Mouse (Mus musculus): Measurements from ENCODE around the gene Arl5b.

The Arl5b gene

DNA sequence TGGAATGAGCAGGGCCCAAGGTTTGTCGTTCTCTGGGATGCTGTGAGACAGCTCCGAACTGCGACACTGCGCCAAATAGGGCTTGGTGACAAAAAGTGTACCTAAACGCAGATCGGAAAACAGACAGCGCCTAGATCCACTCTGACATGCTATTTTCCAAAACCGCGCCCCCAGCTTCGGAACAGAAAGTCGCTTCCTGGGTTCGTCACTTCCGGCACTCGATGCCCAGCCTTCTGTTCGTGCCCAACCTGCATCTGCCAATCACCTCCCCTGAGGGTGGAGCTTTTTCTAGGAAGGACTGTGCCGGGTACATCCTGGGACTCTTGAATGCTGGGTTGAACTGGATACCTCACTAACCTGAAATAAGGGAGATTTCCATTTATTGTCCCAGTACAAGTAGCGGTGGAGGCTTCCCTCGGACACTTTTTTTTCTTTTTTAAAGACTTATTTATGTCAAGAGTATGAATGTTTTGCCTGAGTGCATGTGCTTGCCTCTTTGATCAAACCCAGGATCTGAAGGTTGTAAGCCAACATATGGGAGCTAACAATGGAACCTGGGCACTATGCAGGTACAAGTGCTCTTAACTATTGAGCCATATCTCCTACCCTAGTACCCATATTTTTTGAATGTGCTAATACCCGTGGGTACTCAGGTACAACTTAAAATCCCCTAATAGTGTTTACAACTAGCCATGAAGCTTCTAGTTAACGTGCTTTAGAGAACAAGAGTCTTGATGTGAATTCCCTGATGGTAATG, at the start of gene Arl5b:
Gene Arl5b (plus strand): TSS at position 279 of the 757 bp plus-strand sequence.
- peak; percentile 87 to 88 for DNase-seq (ENCODE audit: low spot score in 2 of 2)

DNA sequence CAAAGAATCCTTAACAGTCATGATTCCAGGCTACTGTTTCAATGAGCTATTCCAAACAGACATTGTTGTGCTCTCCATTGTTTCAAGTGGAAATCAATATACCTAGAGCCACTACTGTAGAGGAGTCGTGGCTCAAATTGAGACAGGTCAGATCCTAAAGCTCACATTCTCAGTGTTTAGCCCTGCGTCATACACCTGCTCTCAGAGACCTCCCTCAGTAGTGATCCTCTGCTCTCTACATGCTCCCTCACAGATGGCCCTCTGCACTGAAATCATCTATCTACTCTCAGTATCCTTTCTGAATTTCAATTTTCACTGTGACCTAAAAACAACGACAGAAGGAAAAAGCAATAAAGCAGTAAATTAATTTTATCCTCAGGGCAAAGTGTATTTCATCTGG, 41.7 kb upstream of the Arl5b start:
- no peak for DNase-seq (ENCODE audit: low spot score in 2 of 2)

DNA sequence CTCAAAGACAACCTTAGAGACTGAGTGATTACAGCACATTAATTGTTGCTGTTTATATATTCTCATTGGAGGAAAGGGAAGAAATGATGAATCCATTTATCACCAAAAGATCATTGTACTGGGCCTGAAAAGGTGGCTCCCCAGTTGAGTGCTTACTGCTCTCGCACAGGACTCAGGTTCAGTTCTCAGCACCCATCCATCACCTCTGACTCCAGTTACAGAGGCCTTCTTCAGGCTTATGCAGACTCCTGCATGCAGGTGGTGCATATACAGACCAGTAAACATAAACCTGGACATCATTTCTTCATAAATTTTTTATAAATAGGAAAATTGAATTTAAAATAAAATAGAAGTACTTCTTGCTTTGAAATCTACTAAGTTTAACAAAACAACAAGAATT, 41.1 kb upstream of the Arl5b start:
- no peak for DNase-seq (ENCODE audit: low spot score in 2 of 2)

DNA sequence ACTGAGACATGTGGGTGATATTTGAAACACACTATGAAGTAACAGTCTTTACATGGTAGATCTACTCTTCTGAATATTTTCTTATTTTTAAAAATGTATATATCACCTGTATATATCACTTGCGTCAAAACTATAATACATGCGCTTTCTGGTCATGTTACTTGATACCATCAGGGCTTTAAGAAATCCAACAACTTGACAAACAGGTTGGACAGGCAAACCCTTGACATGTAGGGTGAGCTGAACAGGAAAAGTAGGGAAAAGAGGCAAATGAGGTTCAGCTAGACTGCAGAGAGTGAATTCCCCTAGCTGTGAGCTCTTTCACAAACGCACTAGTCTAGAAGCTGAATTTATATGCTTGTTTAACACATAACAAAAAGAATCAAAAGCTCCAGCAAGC, 22.4 kb upstream of the Arl5b start:
- DNase-seq (ENCODE audit: low spot score in 2 of 2) = no peak

DNA sequence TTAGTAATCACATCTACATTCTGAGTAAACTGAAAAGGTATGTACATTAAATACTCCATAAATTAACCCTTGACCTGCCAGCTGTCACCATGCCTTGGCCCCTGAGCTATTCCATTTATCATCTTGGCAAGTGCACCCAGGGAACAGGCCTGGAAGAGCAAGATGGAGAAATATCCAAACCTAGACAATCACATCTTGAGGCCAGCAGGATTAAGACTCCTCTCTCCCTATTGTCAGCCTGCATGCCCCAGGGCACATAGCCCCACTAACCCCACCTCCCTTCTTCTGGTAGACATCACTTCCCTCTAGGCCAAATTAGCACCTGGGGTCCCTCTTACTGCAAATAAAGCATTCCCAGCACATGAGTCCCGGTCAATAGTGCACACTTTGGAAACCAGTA, 21.4 kb upstream of the Arl5b start:
- DNase-seq (ENCODE audit: low spot score in 2 of 2) = no peak

- no peak for DNase-seq (ENCODE audit: low spot score in 2 of 2)
These were observed 10.5 kb upstream of the Arl5b start for GRCm38 (mm10) chr2:15038705-15039104.

DNA sequence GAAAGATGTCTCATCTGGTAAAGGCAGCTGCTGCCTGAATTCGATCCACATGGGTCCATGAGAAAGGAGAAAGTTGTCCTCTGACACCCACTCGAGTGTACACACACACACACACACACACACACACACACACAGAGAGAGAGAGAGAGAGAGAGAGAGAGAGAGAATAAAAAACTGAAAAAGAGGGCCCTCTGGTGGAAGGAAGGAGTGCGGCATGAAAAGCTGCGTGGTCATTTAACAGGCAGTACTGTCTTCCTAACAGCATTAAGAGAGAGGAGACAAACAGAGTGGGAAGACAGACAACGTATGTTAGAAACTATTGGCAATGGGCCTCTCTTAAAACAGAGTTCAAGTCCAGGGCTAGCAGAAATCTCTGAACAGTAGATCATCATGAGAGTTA, 8.9 kb upstream of the Arl5b start:
- DNase-seq (ENCODE audit: low spot score in 2 of 2) = peak in 1 of 2 experiments; percentile 14

DNA sequence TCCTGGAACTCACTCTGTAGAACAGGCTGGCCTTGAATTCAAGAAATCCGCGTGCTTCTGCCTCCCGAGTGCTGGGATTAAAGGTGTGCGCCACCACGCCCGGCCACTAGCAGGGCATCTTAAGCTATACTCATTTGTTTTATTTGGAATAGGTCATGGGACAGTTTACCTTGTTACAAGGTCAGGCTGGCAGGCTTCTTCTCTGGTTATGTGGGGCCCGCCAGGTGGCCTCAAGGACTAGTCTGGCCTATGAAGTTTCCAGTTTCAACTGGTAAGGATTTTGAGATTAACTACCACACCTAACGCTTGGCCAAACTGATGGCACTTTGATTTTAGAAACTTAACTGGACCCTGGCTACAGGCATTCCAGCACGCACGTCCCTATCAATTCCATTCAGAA, 5.3 kb downstream of the Arl5b start:
- DNase-seq (ENCODE audit: low spot score in 2 of 2) = no peak

- peak; percentile 90 to 92 for DNase-seq (ENCODE audit: low spot score in 2 of 2)
These were observed 5.9 kb downstream of the Arl5b start, which contains the start of gene Nsun6 for GRCm38 (mm10) chr2:15054945-15055637. Gene Nsun6, minus strand, starts transcription at chr2:15055069.

- no peak for DNase-seq (ENCODE audit: low spot score in 2 of 2)
These were observed 6.6 kb downstream of the Arl5b start for GRCm38 (mm10) chr2:15055741-15056151.

DNA sequence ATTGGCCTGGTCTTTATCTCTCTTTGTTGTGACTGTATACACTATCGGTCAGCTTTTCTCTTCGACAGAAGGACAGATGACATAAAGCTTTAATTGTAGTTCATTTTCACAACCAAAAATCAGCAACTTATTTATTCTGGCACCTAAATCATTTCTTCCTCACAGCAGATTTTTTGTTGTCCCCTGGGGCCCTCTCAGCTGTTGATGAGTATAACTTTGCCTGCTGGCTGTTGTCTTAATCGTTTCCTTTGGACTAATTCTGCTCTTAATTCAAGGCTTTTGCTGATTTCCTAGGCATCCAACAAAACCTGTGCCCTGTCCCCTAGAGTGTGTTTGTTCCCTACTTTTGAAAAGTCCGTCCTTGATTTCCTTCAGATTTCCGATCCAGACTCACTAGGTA, 9.0 kb downstream of the Arl5b start:
- DNase-seq (ENCODE audit: low spot score in 2 of 2) = no peak

GRCm38 (mm10) chr2:15060856-15061255, 11.7 kb downstream of the Arl5b start:
- DNase-seq (ENCODE audit: low spot score in 2 of 2) = no peak

GRCm38 (mm10) chr2:15063815-15064214, 14.6 kb downstream of the Arl5b start:
- no peak for DNase-seq (ENCODE audit: low spot score in 2 of 2)

DNA sequence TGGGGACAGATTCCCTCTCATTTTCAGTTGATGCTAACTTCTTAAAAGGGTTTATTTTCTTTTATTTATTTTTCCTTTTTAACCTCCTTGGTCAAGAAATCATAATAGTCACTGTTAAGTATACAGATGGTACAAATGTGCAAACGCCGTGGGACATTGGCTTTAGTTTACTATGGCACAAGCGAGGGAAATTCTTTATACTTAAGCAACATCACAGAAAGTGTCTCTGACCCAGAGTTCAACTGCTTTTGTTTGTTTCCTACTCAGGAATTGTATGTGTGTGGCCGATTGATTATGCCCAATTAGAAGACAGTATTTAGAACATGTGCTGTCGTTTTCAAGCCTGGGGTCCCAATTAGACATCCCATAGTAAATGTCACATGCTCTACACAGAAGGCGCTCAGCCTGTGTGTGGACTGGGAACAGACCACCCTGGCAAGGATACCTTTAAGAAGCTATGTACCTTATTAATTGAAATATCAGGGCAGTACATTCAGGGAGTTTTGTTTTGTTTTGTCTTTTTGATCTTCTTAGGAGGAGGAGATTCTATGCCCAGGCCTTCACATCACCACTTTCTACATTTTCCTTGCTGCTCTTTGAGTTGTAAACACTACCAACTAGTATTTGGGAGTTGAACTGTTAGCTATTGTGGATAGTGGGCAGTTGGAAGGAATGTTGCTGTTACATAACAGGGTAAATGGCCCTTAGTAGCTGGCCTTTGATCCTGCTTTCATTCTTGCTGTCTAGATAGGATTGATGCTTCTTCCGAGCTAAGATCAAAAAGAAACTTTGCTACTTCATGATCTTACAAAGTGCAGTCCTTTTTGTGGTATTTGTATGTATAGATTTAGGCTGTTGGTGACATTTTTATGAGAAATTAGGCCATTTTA, 15.4 kb downstream of the Arl5b start:
- DNase-seq (ENCODE audit: low spot score in 2 of 2) = no peak

- DNase-seq (ENCODE audit: low spot score in 2 of 2) = no peak
These were observed 16.3 kb downstream of the Arl5b start for GRCm38 (mm10) chr2:15065447-15065846.

GRCm38 (mm10) chr2:15067091-15067490, 17.9 kb downstream of the Arl5b start:
- DNase-seq (ENCODE audit: low spot score in 2 of 2) = no peak

DNA sequence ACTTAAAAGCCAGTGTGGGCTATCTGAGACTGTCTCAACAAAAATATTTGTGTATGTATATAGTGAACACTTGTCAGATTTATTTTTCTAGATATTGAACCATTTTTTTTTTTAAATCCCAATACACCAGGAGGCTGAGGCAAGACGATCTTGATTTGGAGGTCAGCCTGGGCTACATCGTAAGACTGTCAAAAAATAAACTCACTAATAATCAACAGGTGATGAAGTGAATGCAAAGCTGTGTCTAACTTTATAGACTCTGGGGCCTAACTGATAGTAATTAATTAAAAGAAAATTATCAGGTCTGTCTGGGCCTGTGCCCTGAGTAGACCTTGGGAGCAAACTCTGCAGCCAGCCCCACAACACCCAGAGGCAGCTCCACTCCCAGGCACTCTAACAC, 34.5 kb downstream of the Arl5b start:
- DNase-seq (ENCODE audit: low spot score in 2 of 2) = no peak

DNA sequence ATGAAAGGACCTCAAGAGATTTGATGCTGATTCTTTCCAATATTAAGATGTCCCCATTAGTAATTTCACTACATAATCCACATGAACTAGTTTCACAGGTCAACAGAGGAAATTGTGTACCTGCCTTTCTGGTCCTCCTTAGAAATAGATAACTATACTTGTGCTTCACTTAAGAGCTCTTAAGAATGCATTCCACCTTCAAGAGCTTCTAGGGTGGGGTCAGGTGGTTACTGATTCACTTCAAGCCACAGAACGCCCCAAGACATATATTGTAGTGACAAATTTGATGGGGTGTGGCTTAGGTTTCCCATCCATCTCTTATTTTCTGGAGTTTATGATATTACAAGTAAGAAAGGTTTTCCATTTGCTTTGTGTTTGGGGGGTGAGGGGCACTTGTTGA, 38.1 kb downstream of the Arl5b start:
- DNase-seq (ENCODE audit: low spot score in 2 of 2) = no peak

DNA sequence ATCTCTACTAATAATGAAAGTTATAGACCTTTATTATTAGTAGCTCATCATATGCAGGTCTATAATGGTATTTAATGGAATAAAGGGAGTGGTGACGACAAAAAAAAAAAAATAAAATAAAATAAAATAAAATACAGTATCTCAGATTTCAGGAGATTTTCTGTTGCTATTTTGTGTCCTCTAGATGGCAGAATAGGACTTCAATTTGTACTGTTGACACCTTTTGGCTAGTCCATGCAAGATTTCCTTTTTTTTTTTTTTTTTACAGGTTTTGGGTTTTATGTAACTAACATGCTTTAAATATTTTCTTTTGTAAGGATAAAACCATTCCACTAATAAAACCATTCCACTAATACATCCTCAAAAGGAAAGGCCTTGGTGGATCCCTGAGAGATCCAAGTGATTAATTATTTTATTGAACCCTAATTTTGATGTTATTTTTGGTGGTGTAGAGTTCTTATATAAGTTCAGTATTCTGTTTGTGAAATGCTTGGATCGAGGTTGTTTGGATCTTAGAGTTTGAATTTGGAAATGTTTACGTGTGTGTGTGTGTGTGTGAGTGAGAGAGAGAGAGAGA, 47.4 kb downstream of the Arl5b start:
- DNase-seq (ENCODE audit: low spot score in 2 of 2) = no peak

DNA sequence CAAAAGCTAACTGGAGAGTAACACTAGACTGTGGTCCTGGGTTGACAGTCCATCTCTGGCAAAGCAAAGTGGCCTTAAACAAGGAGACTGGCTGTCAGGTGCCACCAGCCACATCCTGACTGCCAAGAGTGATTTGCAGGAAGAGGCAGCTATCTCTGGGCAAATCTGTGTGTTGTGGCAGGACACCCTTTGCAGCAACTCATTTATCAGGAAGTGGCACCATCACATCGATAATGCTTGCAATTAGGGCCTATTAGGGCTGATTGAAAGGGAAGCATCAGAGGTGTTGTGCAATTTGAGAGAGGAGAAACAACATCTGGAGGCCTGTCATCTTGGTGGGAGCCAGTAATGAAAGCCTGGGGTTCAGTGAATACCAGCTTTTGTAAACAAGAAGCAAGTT, 55.2 kb downstream of the Arl5b start:
- DNase-seq (ENCODE audit: low spot score in 2 of 2) = no peak

DNA sequence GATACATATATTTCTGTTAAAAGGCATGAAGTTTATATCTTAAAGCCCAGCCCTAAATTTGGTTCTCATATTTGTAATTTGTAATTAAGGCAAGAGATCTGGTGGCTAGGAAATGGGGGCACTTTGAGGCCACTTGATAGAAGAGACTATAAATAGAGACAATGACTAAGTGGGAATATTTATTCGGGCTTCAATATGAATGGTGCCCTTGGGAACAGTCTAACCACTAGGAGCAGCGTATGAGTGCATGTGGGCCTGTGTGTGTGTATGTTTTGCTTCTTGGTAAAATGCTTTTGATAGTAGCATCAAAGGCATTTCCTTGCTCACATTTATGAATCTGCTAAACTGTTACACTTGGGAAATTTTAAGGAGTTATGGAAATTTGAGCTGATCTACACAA, 62.1 kb downstream of the Arl5b start:
- no peak for DNase-seq (ENCODE audit: low spot score in 2 of 2)

Measured in frontal cortex, postnatal 14 days (tissue).